Mouse (Mus musculus) neutrophil, adult 5-6 weeks (primary cell): Measurements from ENCODE around the gene Nudt16l1. TPM values are rescaled to one million over a fixed set of nuclear protein-coding genes. Genes with fewer than 3 reads are reported as not detected.
A peak's percentile ranks its signal among the peaks of the same experiment; 100 is the strongest.

Source experiments
- ATAC-seq: fragments of 151-379, 151-347 bp; 2 replicates; pipeline ENCODE4 v1.8.0; 2017; ENCODE audit warnings: mild to moderate bottlenecking, moderate TSS enrichment; ENCODE audit not compliant: insufficient number of reproducible peaks, poor library complexity, low FRiP score, severe bottlenecking; ENCODE audit errors: extremely low read depth
- total RNA-seq: library from RNA; stranded (forward); fragments of 200-1000 nt; gene quantifications from 2 replicates; pipeline ENCODE4 v1.2.3, GENCODE M21; 2017

Gene Nudt16l1
- total RNA-seq, result 9.9 and 17.4 TPM in 2 replicates

GRCm38 (mm10) chr16:4938461-4938860 is at the start of gene Nudt16l1:
Nudt16l1 (plus strand) TSS chr16:4938761.
- ATAC-seq, result no peak

GRCm38 (mm10) chr16:4890201-4890709 is 48.3 kb upstream of the Nudt16l1 start:
- ATAC-seq, result no peak

GRCm38 (mm10) chr16:4892171-4892570 is 46.4 kb upstream of the Nudt16l1 start:
- ATAC-seq, result no peak

GRCm38 (mm10) chr16:4894201-4894908 is 44.2 kb upstream of the Nudt16l1 start:
- ATAC-seq, result no peak

GRCm38 (mm10) chr16:4896249-4897027 is 42.1 kb upstream of the Nudt16l1 start:
- ATAC-seq, result no peak

- peak; percentile 24; the same call in 1 of the 2 replicates for ATAC-seq
Observed at GRCm38 (mm10) chr16:4897146-4897730, 41.3 kb upstream of the Nudt16l1 start.

GRCm38 (mm10) chr16:4898881-4899280 is 39.7 kb upstream of the Nudt16l1 start:
- peak; percentile 87 for ATAC-seq

- ATAC-seq, result no peak
Observed at GRCm38 (mm10) chr16:4899711-4900110, 38.9 kb upstream of the Nudt16l1 start.

- ATAC-seq, result no peak
Observed at GRCm38 (mm10) chr16:4901167-4901566, 37.4 kb upstream of the Nudt16l1 start.

- ATAC-seq, result no peak
Observed at GRCm38 (mm10) chr16:4902390-4902789, 36.2 kb upstream of the Nudt16l1 start.

GRCm38 (mm10) chr16:4903491-4904102 is 35.0 kb upstream of the Nudt16l1 start:
- ATAC-seq, result no peak

GRCm38 (mm10) chr16:4904878-4905277 is 33.7 kb upstream of the Nudt16l1 start:
- no peak for ATAC-seq

GRCm38 (mm10) chr16:4905591-4905990 is 33.0 kb upstream of the Nudt16l1 start:
- no peak for ATAC-seq

- ATAC-seq, result no peak
Observed at GRCm38 (mm10) chr16:4906559-4906958, 32.0 kb upstream of the Nudt16l1 start.

- ATAC-seq, result no peak
Observed at GRCm38 (mm10) chr16:4907386-4907785, 31.2 kb upstream of the Nudt16l1 start.

GRCm38 (mm10) chr16:4907972-4908371 is 30.6 kb upstream of the Nudt16l1 start:
- ATAC-seq, result peak; percentile 89

- ATAC-seq, result no peak
Observed at GRCm38 (mm10) chr16:4909745-4910144, 28.8 kb upstream of the Nudt16l1 start.

- ATAC-seq, result no peak
Observed at GRCm38 (mm10) chr16:4910758-4911157, 27.8 kb upstream of the Nudt16l1 start.

- ATAC-seq, result no peak
Observed at GRCm38 (mm10) chr16:4912074-4912648, 26.4 kb upstream of the Nudt16l1 start.
